Mouse (Mus musculus) cerebellum, adult 2 months (tissue): ENCODE measurements around the gene Pop7.

ENCODE experiments used
- CTCF ChIP-seq: fragments of 200-500 bp; IDR thresholded peaks from 2 replicates; pipeline ENCODE4 v1.5.1; 2011; ENCODE audit warnings: low read depth, mild to moderate bottlenecking, control low read depth, low read length, moderate library complexity, borderline replicate concordance; ENCODE audit not compliant: insufficient read depth
- POLR2A ChIP-seq: fragments of 200-500 bp; IDR thresholded peaks from 2 replicates; pipeline ENCODE4 v1.6.1; 2011; ENCODE audit warnings: low read length, control low read depth, borderline replicate concordance; ENCODE audit not compliant: insufficient read depth

GRCm38 (mm10) chr5:137551119-137551518 is 48.8 kb upstream of the Pop7 start:
- TF ChIP-seq CTCF, result peak; percentile 39; the same call in 1 of the 2 replicates
- TF ChIP-seq POLR2A, result no peak
